Mouse (Mus musculus) induced T-regulatory cell, adult 2 months (primary cell): ENCODE results near the gene Trpc5os.

Source experiments
- DNase-seq: peaks from one replicate; pipeline ENCODE4 v3.0.0-alpha.2; 2012; ENCODE audit warnings: low read depth

Gene Trpc5os

DNA sequence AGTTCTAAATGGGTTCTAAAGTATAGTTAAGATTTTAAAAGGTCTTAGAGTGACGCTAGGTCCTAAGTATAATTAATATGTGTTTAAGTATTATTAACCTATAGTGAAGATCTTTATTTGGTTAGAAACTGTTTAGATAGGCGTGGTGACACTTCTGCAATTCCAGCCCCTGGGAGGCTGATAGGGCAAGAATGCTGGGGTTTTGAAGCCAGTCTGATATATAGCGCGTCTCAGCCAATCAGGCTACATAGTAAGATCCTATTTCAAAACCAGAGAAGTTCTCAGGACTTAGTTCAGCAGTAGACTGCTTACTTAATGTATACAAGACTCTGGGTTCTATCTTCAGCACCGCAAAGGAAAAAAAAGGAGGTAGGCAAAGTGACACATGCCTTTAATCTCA, at the start of gene Trpc5os:
Gene Trpc5os (plus strand): TSS at position 301 of the 400 bp plus-strand sequence.
- DNase-seq, result no peak

GRCm38 (mm10) chrX:144408036-144408435, 48.3 kb upstream of the Trpc5os start:
- no peak for DNase-seq

DNA sequence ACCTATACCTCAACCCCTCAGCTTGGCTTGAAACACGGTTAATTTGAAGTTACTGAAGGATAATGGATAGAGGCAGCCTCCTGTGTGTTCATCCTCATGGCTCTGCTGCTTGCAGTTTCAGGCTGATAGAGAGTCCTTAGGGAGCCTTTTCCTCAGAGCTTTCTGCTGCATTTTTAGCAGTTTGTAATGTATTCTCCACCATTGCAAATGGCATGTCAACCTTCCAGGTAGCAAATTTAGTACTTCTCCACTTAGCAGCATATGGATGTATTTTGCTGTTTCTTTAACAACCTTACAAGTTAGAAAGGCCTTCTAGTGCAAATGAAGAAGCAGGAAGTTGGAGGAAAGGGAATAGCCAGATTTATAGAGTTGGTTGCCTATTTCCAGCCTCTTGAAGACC, 36.1 kb upstream of the Trpc5os start:
- no peak for DNase-seq

DNA sequence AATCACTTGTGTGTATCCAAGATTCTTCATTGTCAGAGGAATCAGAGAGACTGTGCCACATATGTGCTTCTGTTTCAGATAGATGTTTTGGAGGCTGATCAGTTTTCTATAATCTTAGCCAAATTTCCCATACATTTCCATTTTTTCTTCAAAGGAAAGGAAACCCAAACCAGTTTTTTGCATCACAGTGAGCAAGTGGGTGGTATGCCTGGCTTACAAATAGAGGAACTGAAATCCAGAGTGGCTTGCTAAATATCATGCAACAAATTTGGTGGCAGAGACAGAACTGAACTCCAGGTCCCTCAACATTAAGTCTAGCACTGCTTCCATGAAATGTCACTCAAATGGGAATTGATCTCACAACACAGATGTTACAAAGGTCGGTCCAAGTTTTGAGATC, 35.3 kb upstream of the Trpc5os start:
- no peak for DNase-seq

DNA sequence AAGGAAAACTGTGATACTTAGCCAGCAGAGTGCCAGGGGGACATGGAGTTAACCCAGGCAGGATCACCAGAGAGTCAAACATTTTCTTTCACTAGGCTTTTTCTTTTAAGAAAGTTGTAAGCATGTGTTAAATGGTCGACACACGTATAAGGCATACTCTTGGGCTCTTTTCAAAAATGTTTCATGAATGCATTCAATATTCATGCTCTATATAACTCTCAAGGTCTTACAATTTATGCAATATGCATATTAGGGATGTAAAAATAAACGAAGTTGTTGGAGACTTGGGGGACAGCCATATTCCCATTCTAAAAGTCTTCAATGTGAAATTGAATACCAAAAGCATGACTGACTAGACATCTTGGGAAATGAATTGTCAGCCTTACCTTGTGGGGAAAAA, 32.5 kb upstream of the Trpc5os start:
- DNase-seq, result no peak

GRCm38 (mm10) chrX:144464416-144464815, 8.0 kb downstream of the Trpc5os start:
- no peak for DNase-seq

- DNase-seq, result no peak
Measured at GRCm38 (mm10) chrX:144491394-144491793, 35.0 kb downstream of the Trpc5os start.

- DNase-seq, result no peak
Measured at GRCm38 (mm10) chrX:144523239-144523638, 66.9 kb downstream of the Trpc5os start.

- DNase-seq, result peak; percentile 21
Measured at GRCm38 (mm10) chrX:144526042-144526441, 69.7 kb downstream of the Trpc5os start.
